Mouse (Mus musculus) liver, adult 2 months (tissue): Measurements from ENCODE around the gene Cubn.

Experiments
- CTCF ChIP-seq: fragments of 200-500 bp; IDR thresholded peaks from 2 replicates; pipeline ENCODE4 v1.5.1; 2011; ENCODE audit warnings: low read depth, low read length, control low read depth
- POLR2A ChIP-seq: fragments of 200-500 bp; IDR thresholded peaks from 2 replicates; pipeline ENCODE4 v1.6.1; 2011; ENCODE audit warnings: low read length, control low read depth; ENCODE audit not compliant: insufficient read depth; ENCODE audit errors: extremely low read depth

- TF ChIP-seq POLR2A (no peak), CTCF (no peak)
These were observed 228.5 kb downstream of the Cubn start for GRCm38 (mm10) chr2:13263150-13263549.
